Mouse (Mus musculus): ENCODE results near the gene Dnajb6.

DNA sequence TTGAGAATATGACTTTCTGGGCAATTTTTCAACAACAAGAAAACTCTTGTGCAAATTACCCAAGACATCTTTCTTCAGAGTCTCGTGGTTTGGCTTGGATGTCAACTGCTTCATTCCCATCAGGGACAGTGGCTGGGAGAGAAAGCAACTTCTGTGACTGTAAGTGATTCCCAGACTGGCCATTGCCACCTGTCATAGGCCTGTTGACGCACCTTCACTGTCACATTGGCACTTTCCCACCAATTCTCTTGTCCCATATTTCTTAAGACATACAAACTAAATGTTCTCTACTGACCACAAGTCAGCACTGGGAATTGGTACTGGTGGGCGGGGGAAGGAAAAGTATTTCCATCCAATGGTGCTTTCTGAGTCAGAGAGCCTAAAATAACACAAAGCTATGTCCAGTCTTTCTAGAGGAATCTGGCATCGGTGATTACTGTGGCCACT is 128.8 kb downstream of the Dnajb6 start:
- TF ChIP-seq CTCF (IDR thresholded peaks at IDR 0.05; ENCODE audit: extremely low read depth, insufficient read length, insufficient replicate concordance, low read depth, low read length), result no peak
- TF ChIP-seq POLR2A (IDR thresholded peaks at IDR 0.05; ENCODE audit: low read depth, low read length), result no peak
